Mouse (Mus musculus) MEL (cell line): ENCODE results near the gene Per1. TPM values are rescaled to one million over a fixed set of nuclear protein-coding genes. Genes with fewer than 3 reads are reported as not detected.

Source experiments
- DNase-seq: peaks from one replicate; pipeline ENCODE4 v3.0.0; 2011; ENCODE audit warnings: low read depth, low spot score
- H3K27ac ChIP-seq: 2 replicates; pipeline ENCODE4 v1.5.1; 2012; ENCODE audit warnings: low read depth, mild to moderate bottlenecking, control low read depth, low read length, moderate library complexity; ENCODE audit not compliant: control insufficient read depth
- H3K27me3 ChIP-seq, 2 experiments: fragments of 150-350 bp in 1 of 2; sonication (generic) in 1 of 2; 2 replicates each; pipeline ENCODE4 v1.6.1; 2012; ENCODE audit warnings: low read length in 2 of 2, mild to moderate bottlenecking in 2 of 2, improper control_type of control experiment in 1 of 2, moderate library complexity in 1 of 2; ENCODE audit not compliant: insufficient read depth in 2 of 2, control insufficient read depth in 1 of 2
- H3K36me3 ChIP-seq, 2 experiments: 2 replicates each; pipeline ENCODE4 v1.6.1; 2012 to 2014; ENCODE audit warnings: low read length in 2 of 2, improper control_type of control experiment in 1 of 2, inconsistent platforms in 1 of 2, mild to moderate bottlenecking in 1 of 2; ENCODE audit not compliant: insufficient read depth in 2 of 2, control insufficient read depth in 1 of 2
- H3K4me1 ChIP-seq, 2 experiments: fragments of 150-350 bp in 1 of 2; sonication (generic) in 1 of 2; 2 replicates each; pipeline ENCODE4 v1.6.1; 2012; ENCODE audit warnings: low read length in 2 of 2, improper control_type of control experiment in 1 of 2, mild to moderate bottlenecking in 1 of 2; ENCODE audit not compliant: insufficient read depth in 2 of 2, control insufficient read depth in 1 of 2
- H3K4me3 ChIP-seq, 2 experiments: fragments of 150-350 bp in 1 of 2; sonication (generic) in 1 of 2; 2 replicates each; pipeline ENCODE4 v1.5.1; 2012; ENCODE audit warnings: low read depth in 2 of 2, low read length in 2 of 2, mild to moderate bottlenecking in 2 of 2, moderate library complexity in 2 of 2, control low read depth in 1 of 2, improper control_type of control experiment in 1 of 2; ENCODE audit not compliant: control insufficient read depth in 1 of 2, insufficient read depth in 1 of 2
- H3K79me2 ChIP-seq: 2 replicates; pipeline ENCODE4 v1.6.1; 2012; ENCODE audit warnings: mild to moderate bottlenecking, low read length, moderate library complexity; ENCODE audit not compliant: control insufficient read depth, poor library complexity, insufficient read depth
- H3K9ac ChIP-seq: 2 replicates; pipeline ENCODE4 v1.6.1; 2012; ENCODE audit warnings: low read depth, mild to moderate bottlenecking, control low read depth, low read length, moderate library complexity; ENCODE audit not compliant: control insufficient read depth, poor library complexity, severe bottlenecking
- H3K9me3 ChIP-seq: fragments of 150-350 bp; sonication (generic); replicated peaks from 2 replicates; pipeline ENCODE4 v1.6.1; 2012; ENCODE audit warnings: mild to moderate bottlenecking, low read length, improper control_type of control experiment, moderate library complexity; ENCODE audit not compliant: insufficient read depth
- BHLHE40 ChIP-seq: IDR thresholded peaks from 2 replicates; pipeline ENCODE4 v1.6.1; 2012; ENCODE audit warnings: low read depth, mild to moderate bottlenecking, inconsistent platforms, low read length, improper control_type of control experiment, borderline replicate concordance
- CHD1 ChIP-seq: IDR thresholded peaks from 2 replicates; pipeline ENCODE4 v1.6.1; 2012; ENCODE audit warnings: low read depth, mild to moderate bottlenecking, inconsistent platforms, low read length, improper control_type of control experiment
- E2F4 ChIP-seq: IDR thresholded peaks from 2 replicates; pipeline ENCODE4 v1.6.1; 2011; ENCODE audit warnings: low read depth, low read length, improper control_type of control experiment, borderline replicate concordance
- EP300 ChIP-seq, 2 experiments: IDR thresholded peaks; 2 replicates each; pipeline ENCODE4 v1.6.1; 2011; ENCODE audit warnings: improper control_type of control experiment in 2 of 2, low read length in 2 of 2, low read depth in 1 of 2, mild to moderate bottlenecking in 1 of 2
- ETS1 ChIP-seq: IDR thresholded peaks from 2 replicates; pipeline ENCODE4 v1.6.1; 2012; ENCODE audit warnings: low read depth, mild to moderate bottlenecking, inconsistent platforms, low read length, improper control_type of control experiment, moderate library complexity
- JUND ChIP-seq: IDR thresholded peaks from 2 replicates; pipeline ENCODE4 v1.6.1; 2011; ENCODE audit warnings: low read depth, mild to moderate bottlenecking, improper control_type of control experiment, low read length
- KAT2A ChIP-seq: conservative IDR thresholded peaks from 2 replicates; pipeline ENCODE4 v1.6.1; 2012; ENCODE audit warnings: low read depth, low read length, improper control_type of control experiment, inconsistent platforms
- MAX ChIP-seq: IDR thresholded peaks from 2 replicates; pipeline ENCODE4 v1.6.1; 2011; ENCODE audit warnings: low read length, improper control_type of control experiment
- MEF2A ChIP-seq: IDR thresholded peaks from 2 replicates; pipeline ENCODE4 v1.6.1; 2014; ENCODE audit warnings: low read depth, mild to moderate bottlenecking, inconsistent platforms, low read length, improper control_type of control experiment; ENCODE audit not compliant: poor library complexity, insufficient replicate concordance, severe bottlenecking; ENCODE audit errors: extremely low read depth
- MXI1 ChIP-seq: IDR thresholded peaks from 2 replicates; pipeline ENCODE4 v1.6.1; 2011; ENCODE audit warnings: mild to moderate bottlenecking, low read depth, low read length, improper control_type of control experiment
- NELFE ChIP-seq: IDR thresholded peaks from 2 replicates; pipeline ENCODE4 v1.6.1; 2011; ENCODE audit warnings: low read depth, low read length, improper control_type of control experiment
- NRF1 ChIP-seq: IDR thresholded peaks from 2 replicates; pipeline ENCODE4 v1.6.1; 2014; ENCODE audit warnings: low read depth, mild to moderate bottlenecking, inconsistent platforms, low read length, improper control_type of control experiment, moderate library complexity; ENCODE audit not compliant: poor library complexity, insufficient read depth, severe bottlenecking
- POLR2AphosphoS2 ChIP-seq: IDR thresholded peaks from 2 replicates; pipeline ENCODE4 v1.6.1; 2011; ENCODE audit warnings: low read length, improper control_type of control experiment
- RCOR1 ChIP-seq: IDR thresholded peaks from 2 replicates; pipeline ENCODE4 v1.6.1; 2012; ENCODE audit warnings: low read depth, mild to moderate bottlenecking, inconsistent platforms, low read length, improper control_type of control experiment
- SMC3 ChIP-seq: IDR thresholded peaks from 2 replicates; pipeline ENCODE4 v1.6.1; 2011; ENCODE audit warnings: low read depth, low read length, improper control_type of control experiment
- TBP ChIP-seq: IDR thresholded peaks from 2 replicates; pipeline ENCODE4 v1.8.0; 2011; ENCODE audit warnings: low read depth, low read length, improper control_type of control experiment
- TCF12 ChIP-seq: IDR thresholded peaks from 2 replicates; pipeline ENCODE4 v1.6.1; 2014; ENCODE audit warnings: low read depth, mild to moderate bottlenecking, inconsistent platforms, low read length, improper control_type of control experiment, moderate library complexity
- UBTF ChIP-seq: IDR thresholded peaks from 2 replicates; pipeline ENCODE4 v1.6.1; 2012; ENCODE audit warnings: low read depth, mild to moderate bottlenecking, inconsistent platforms, low read length, improper control_type of control experiment, moderate library complexity, borderline replicate concordance; ENCODE audit not compliant: insufficient read depth
- ZKSCAN1 ChIP-seq: IDR thresholded peaks from 2 replicates; pipeline ENCODE4 v1.6.1; 2012; ENCODE audit warnings: low read depth, mild to moderate bottlenecking, inconsistent platforms, low read length, improper control_type of control experiment, moderate library complexity
- ZMIZ1 ChIP-seq: IDR thresholded peaks from 2 replicates; pipeline ENCODE4 v1.6.1; 2012; ENCODE audit warnings: low read depth, mild to moderate bottlenecking, inconsistent platforms, low read length, improper control_type of control experiment, moderate library complexity
- ZNF384 ChIP-seq: IDR thresholded peaks from 2 replicates; pipeline ENCODE4 v1.6.1; 2012; ENCODE audit warnings: low read depth, mild to moderate bottlenecking, inconsistent platforms, low read length, improper control_type of control experiment
- polyA plus RNA-seq, 2 experiments: library from polyadenylated mRNA; stranded (reverse) in 1 of 2; unstranded in 1 of 2; fragments of >175 nt in 1 of 2; fragments of >200 nt in 1 of 2; gene quantifications; 2 replicates each; pipeline versions ENCODE4 v1.2.1 to v1.2.4; 2012; ENCODE audit warnings: low replicate concordance in 2 of 2, low read depth in 1 of 2; ENCODE audit not compliant: insufficient read length in 2 of 2, insufficient read depth in 1 of 2, missing spikeins in 1 of 2
- total RNA-seq: library from RNA; depleted of rRNA; stranded (reverse); fragments of 300-350 nt; gene quantifications from 2 replicates; pipeline ENCODE4 v1.2.3, GENCODE M21; 2012

The Per1 gene
- total and polyA plus RNA-seq, 3 experiments = 4.5 to 34.9 TPM; not detected in 1

DNA sequence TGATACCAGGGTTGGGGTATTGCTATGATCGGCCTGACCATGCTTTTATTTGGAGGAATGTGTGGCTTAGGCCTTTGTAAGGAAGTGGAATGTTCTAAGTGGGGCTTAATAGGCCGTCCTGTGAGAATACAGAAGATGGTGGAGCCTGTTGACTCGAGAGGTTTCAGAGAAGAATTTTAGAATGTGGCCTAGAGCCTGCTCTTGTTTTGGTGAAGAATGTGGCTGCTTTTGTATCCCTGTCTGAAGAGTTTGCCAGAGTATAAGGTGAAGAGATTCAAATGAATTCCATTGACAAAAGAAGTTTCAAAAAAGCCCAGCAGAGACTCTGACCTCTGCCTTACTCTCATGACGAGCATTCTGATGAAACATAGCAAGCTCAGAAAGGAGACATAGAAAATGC, 43.2 kb upstream of the Per1 start:
- DNase-seq = no peak
- TF ChIP-seq CHD1 = no peak
- no peak for TF ChIP-seq TCF12
- no peak for TF ChIP-seq ZMIZ1
- no peak for TF ChIP-seq NRF1
- no peak for TF ChIP-seq POLR2AphosphoS2
- no peak for TF ChIP-seq EP300 (IDR thresholded peaks at IDR 0.05; ENCODE audit: low read depth in 1 of 2, low read length in 2 of 2)
- TF ChIP-seq MXI1 = no peak
- no peak for TF ChIP-seq SMC3
- Histone ChIP-seq H3K4me3 (no peak overlapping the region), H3K9me3 (no peaks in the 10 kb centered on the region), H3K79me2 (peaks cover 24% of the 10 kb centered on the region), H3K27me3 (no peaks in the 10 kb centered on the region), H3K4me1 (peaks cover 0 to 2% of the 10 kb centered on the region in 2 experiments; a peak in 1 of 4 replicates), H3K9ac (no peak overlapping the region), H3K36me3 (peaks cover 4 to 19% of the 10 kb centered on the region in 2 experiments; a peak in 3 of 4 replicates), H3K27ac (no peak overlapping the region)

- peaks cover 14% of the 10 kb centered on the region for H3K79me2 ChIP-seq
- no peaks in the 10 kb centered on the region for H3K4me1 ChIP-seq
- H3K27me3 ChIP-seq = no peaks in the 10 kb centered on the region
- H3K27ac ChIP-seq = no peak overlapping the region
- TF ChIP-seq TCF12 = no peak
- TF ChIP-seq BHLHE40 = no peak
- no peak for TF ChIP-seq MAX
- TF ChIP-seq TBP = no peak
- TF ChIP-seq POLR2AphosphoS2 = no peak
- TF ChIP-seq UBTF = no peak
- no peak for TF ChIP-seq E2F4
- TF ChIP-seq JUND = no peak
- no peak for TF ChIP-seq MEF2A
- no peak for TF ChIP-seq ETS1
- TF ChIP-seq NELFE = no peak
- no peak for TF ChIP-seq ZNF384
- no peak for TF ChIP-seq RCOR1
- TF ChIP-seq ZKSCAN1 = no peak
- TF ChIP-seq KAT2A = no peak
- no peak overlapping the region for H3K9ac ChIP-seq
- peaks cover 3 to 19% of the 10 kb centered on the region in 2 experiments; a peak in 3 of 4 replicates for H3K36me3 ChIP-seq
- no peaks in the 10 kb centered on the region for H3K9me3 ChIP-seq
- H3K4me3 ChIP-seq = no peak overlapping the region
- no peak for DNase-seq
Measured at GRCm38 (mm10) chr11:69052824-69053421, 42.1 kb upstream of the Per1 start.
